Mouse (Mus musculus): ENCODE results near the gene Man1c1.
A peak's percentile ranks its signal among the peaks of the same experiment; 100 is the strongest.

Gene Man1c1

DNA sequence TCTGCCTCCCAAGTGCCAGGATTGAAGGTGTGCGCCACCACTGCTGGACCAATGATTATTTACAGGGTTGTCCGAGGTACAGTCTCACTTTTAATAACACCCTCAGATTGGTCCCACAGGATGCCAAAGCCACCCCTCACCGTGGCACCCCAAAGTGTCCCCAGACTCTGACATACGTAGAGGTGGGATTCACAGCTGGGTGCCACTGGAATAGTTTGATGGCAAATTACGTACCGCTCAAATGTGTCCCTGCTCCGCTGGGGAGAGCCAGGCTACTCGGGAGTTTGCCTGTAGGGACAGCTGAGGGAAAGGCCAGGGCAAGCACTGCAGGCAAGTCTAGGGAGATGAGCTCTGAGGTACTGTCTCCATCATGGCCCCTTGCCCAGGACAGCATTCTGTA lies 30.9 kb downstream of the Man1c1 start:
- no peak for DNase-seq

DNA sequence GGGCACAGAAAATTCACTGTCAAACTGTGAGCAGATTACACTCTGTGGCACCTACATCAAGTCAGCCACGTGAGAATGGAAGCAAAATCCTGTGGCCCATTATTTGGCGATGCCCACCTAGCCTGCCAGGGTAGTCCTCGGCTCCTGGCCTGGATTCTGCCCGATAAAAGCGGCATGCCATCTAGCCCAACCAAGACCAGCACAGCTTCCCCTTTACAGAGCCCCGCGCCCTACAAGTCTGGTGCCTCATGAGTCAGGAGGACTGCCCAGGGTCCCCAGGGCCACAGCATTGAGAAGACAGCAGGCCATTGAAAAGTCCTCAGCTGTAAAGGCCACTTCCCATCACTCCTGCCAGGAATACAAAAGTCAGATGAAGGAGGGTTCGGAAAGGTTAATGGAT lies 31.8 kb downstream of the Man1c1 start:
- DNase-seq, result no peak

GRCm38 (mm10) chr4:134671660-134672173 lies 32.4 kb downstream of the Man1c1 start:
- no peak for DNase-seq

DNA sequence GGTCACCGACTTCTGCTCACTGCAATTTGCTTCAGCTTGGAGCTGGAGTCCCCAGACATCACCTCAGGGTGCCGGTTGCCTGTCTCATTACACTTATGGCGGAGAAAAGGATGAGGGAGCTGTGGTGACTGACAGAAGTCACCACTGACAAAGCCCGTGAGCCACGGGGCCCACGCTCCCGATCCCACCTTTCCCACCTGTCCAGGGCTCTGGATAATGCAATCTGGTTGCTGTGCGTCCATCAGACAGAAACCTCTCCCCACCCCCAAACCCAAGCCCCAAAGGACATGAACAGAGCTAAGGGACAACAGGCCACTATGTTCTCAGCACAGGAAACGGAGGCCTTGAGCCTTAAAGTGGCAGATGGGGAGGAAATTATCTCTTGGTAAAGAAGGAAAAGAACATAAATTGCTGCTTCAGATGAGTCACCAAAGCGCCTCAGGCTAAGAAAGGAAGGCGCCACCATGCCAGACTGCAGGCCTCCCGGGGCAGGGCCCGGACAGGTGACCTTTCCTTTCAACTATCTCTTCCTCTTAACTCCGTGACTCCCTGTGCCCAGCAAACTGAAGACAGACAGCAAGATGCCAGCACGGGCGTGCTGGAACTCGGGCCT lies 34.2 kb downstream of the Man1c1 start:
- DNase-seq, result peak in 1 of 2 experiments; percentile 39

- DNase-seq, result no peak
Observed at GRCm38 (mm10) chr4:134668355-134669028, 35.6 kb downstream of the Man1c1 start.

DNA sequence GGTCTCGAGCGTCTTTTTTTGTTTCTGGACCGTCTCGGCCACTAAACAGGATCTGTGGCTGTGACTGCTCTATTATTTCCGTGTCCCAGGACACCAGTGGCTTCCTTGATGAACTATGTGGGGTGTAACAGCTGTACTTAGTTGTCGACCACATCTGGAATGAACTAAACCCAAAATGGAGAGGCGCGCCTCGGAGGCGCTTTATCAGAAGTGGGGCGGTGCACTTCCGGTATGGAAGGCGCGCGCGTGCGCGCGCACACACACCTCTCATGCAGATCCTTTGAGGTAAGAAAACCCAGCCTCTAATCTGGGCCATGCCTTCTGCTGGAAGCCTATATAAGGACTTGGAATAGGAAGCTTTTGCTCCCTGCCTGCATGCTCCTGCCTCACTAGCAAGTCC lies 37.7 kb downstream of the Man1c1 start:
- DNase-seq, result no peak

DNA sequence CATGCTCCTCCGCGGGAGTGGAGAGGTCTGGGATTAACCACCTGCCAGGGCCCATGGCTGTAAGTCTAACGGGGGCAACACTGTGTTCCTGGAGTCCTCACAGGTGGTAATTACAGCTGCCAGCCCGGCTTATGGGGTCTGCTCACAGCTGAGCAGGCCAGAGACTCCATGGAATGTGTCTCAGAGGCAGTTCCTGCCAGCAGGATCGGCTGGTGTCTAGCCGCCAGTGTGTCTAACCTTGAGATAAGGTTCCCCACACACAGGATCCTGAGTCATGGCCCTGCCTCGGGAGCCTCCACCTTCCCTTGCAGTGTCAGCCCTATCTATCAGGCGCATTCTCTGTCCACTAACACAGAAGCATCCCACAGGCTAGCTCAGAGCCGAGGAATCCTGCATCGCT lies 41.0 kb downstream of the Man1c1 start:
- no peak for DNase-seq

DNA sequence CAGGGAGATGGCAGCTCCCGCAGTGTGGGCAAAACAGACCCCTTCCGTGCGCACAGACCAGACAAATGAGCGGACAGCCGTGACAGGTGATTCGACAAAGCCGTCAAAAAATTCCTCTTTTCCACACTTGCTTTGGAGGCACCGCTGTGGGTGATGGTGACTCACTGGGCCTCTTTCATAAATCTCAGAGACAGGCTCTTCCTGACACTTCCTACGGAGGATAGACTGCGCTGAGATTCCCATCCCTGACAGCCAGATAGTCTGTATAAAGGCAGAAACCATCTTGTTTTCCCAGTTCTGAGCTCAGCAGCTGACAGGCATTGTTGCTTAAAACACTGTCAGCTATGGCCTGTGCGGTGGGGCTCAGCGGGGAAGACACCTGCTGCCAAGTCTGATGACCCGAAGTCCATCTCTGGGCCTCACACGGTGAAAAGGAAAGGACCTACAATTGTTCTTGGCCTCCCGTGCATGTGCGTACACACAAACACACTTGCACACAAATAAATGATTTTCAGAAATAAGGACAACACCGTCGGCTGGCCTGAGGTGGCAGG lies 43.4 kb downstream of the Man1c1 start:
- DNase-seq, result no peak

- DNase-seq, result no peak
Observed at GRCm38 (mm10) chr4:134659354-134660301, 44.5 kb downstream of the Man1c1 start.

GRCm38 (mm10) chr4:134657473-134657872 lies 46.6 kb downstream of the Man1c1 start:
- DNase-seq, result no peak

GRCm38 (mm10) chr4:134654391-134654790 lies 49.7 kb downstream of the Man1c1 start:
- DNase-seq, result no peak

DNA sequence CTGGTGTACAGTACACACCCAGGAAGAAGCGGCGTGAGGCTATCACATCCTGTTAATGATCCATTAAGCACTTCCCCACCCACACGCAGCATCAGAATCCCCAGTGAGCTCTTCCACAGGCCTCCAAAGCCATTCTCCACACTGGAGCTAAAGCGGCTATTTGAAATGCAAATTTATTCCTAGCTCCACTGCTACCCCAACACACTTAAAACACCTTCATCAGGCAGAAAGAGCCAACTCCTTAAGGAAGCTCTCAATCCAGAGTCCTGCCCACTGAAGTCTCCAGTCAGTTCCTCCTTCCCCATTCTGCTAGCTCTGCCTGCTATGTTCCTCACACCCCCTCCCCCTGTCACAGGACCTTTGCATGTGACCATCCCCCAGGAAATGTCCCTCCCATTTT lies 51.4 kb downstream of the Man1c1 start:
- no peak for DNase-seq

GRCm38 (mm10) chr4:134652151-134652550 lies 51.9 kb downstream of the Man1c1 start:
- no peak for DNase-seq

- DNase-seq, result peak in 1 of 2 experiments; percentile 55
Observed at GRCm38 (mm10) chr4:134651358-134651757, 52.7 kb downstream of the Man1c1 start.

- DNase-seq, result no peak
Observed at GRCm38 (mm10) chr4:134645042-134645948, 58.8 kb downstream of the Man1c1 start.

GRCm38 (mm10) chr4:134644410-134644809 lies 59.7 kb downstream of the Man1c1 start:
- DNase-seq, result no peak

DNA sequence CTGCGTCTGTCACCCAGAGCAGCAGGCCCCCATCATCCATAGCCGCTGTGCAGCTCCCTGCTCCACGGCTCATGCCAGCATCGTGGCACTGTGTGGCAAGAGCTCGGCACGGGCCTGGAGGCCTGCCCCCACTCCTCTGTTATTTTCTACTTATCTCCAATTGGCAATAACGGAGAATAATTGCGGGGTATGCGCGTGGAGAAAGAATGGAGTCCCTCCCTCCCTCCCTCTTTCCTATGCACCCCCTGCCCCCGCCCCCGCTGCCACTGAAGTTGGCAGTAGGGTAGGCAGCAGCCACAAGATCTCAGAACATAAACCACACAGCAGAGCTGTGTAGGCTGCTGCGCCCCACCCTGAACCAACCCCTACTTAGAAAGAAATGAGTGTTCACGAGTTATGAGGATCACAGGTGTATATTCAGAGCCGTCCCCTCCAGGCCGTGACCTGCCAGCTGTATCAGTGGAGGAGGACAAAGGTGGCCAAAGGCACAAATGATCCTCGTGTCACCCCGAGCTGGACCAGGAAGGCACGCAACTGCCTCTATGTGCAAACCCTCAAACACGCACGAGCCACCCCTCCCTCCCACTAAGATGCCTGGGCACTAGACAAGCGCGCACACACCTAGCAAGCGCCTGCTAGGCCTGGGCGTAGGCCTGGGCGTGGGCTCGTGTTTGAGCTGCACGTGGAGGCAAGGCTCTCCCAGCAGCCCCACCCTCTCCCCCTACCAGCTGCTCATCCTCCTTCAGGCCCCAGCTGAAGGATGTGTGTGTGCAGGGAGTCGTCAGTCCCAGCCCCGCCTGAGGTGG lies 62.2 kb downstream of the Man1c1 start:
- no peak for DNase-seq

DNA sequence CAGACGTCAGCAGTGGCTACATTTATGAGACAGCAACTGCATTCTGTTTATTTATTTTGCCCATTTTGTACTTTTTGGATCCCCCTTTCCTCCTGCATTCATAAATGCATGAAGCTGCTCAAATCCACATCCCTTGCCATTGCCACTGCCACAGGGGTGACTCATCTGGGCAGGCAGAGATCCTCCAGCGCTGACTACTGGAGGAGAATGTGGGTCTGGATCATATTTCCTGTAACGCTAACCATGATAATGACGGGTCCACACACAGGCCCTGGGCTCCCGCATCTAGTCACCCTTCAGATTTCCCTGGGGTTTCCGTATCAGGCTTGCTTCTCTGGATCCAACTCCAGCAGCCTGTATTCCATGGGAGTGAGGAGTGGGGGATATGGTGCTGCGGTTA lies 64.8 kb downstream of the Man1c1 start:
- DNase-seq, result no peak

- DNase-seq, result no peak
Observed at GRCm38 (mm10) chr4:134638111-134638550, 66.0 kb downstream of the Man1c1 start.

DNA sequence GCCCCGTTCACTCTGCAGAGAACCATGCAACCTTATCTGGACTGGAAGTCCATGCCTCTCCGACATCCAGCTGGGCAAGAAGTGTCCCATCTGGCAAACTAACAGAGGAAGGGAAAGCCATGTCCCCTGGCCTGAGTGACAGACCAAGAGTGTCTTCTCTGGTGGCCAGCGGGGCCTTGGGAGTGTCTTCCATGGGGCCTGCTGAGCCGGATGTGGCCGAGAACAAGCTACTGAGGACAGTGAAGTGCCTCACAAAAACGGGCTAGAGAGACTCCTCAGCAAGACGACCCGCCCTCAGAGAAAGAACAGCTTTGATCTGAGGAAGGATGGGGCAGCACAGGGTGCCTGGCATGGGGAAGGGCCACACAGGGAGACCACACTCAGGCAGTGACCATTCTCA lies 67.7 kb downstream of the Man1c1 start:
- DNase-seq, result peak; percentile 30 to 55

DNA sequence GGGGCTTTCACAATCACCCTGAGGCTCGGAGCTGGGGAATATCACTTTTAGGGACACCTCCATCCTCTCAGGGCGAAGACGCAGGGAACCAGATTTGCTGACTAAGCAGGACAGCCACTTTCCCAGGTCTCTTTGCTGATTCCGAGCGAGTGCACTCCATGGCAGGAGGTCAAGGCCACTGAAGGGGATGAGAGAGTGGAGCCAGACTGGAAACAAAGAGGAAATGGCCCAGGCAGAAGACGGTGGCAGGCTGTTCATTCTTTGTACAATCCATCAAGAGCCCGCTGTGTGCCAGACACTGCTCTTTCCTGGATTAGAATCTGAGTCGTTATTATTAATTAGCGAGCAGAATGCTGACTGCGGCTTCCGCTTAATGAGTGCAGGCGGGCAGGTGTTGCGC lies 70.1 kb downstream of the Man1c1 start:
- DNase-seq, result no peak
